Mouse (Mus musculus) cerebellum, adult 2 months (tissue): ENCODE results near the gene Ddb1.

Experiments used
- CTCF ChIP-seq: fragments of 200-500 bp; IDR thresholded peaks from 2 replicates; pipeline ENCODE4 v1.5.1; 2011; ENCODE audit warnings: low read depth, mild to moderate bottlenecking, control low read depth, low read length, moderate library complexity, borderline replicate concordance; ENCODE audit not compliant: insufficient read depth
- POLR2A ChIP-seq: fragments of 200-500 bp; IDR thresholded peaks from 2 replicates; pipeline ENCODE4 v1.6.1; 2011; ENCODE audit warnings: low read length, control low read depth, borderline replicate concordance; ENCODE audit not compliant: insufficient read depth

- TF ChIP-seq CTCF: no peak
- TF ChIP-seq POLR2A: no peak
These were observed 43.0 kb downstream of the Ddb1 start for GRCm38 (mm10) chr19:10648156-10648555.
